Mouse (Mus musculus): ENCODE measurements around the gene Gtf3c3. TPM values are rescaled to one million over a fixed set of nuclear protein-coding genes. Genes with fewer than 3 reads are reported as not detected.
A peak's percentile ranks its signal among the peaks of the same experiment; 100 is the strongest.

Gene Gtf3c3
- total and polyA plus RNA-seq, 2 experiments: 2.7 to 19.5 TPM

GRCm38 (mm10) chr1:54402736-54403135 lies 36.0 kb downstream of the Gtf3c3 start:
- Histone ChIP-seq H3K4me1 (ENCODE audit: control insufficient read depth, insufficient read depth, low read length) (no peaks in the 10 kb centered on the region), H3K27ac (replicated peaks; ENCODE audit: insufficient read depth, low read depth, low read length) (no peak overlapping the region), H3K9ac (ENCODE audit: low read depth, low read length) (no peak overlapping the region), H3K27me3 (ENCODE audit: control insufficient read depth, insufficient read depth, low read length) (no peaks in the 10 kb centered on the region), H3K4me3 (ENCODE audit: insufficient read depth, low read depth, low read length) (no peak overlapping the region), H3K79me2 (ENCODE audit: control insufficient read depth, insufficient read depth, low read length) (no peaks in the 10 kb centered on the region), H3K36me3 (ENCODE audit: control insufficient read depth, insufficient read depth, low read length) (peaks cover 48% of the 10 kb centered on the region)
- TF ChIP-seq POLR2A (IDR thresholded peaks at IDR 0.05; ENCODE audit: extremely low read depth, insufficient read depth, low read length): no peak
- no peak for TF ChIP-seq CTCF (IDR thresholded peaks at IDR 0.05; ENCODE audit: low read depth, low read length)
- no peak for DNase-seq (ENCODE audit: extremely low read depth, low read depth, low spot score)

- Histone ChIP-seq H3K27me3 (ENCODE audit: control insufficient read depth, insufficient read depth, low read length) (no peaks in the 10 kb centered on the region), H3K4me1 (ENCODE audit: control insufficient read depth, insufficient read depth, low read length) (no peaks in the 10 kb centered on the region), H3K27ac (replicated peaks; ENCODE audit: insufficient read depth, low read depth, low read length) (no peak overlapping the region), H3K79me2 (ENCODE audit: control insufficient read depth, insufficient read depth, low read length) (no peaks in the 10 kb centered on the region), H3K4me3 (ENCODE audit: insufficient read depth, low read depth, low read length) (no peak overlapping the region), H3K36me3 (ENCODE audit: control insufficient read depth, insufficient read depth, low read length) (peaks cover 2% of the 10 kb centered on the region), H3K9ac (ENCODE audit: low read depth, low read length) (no peak overlapping the region)
- no peak for DNase-seq (ENCODE audit: extremely low read depth, low read depth, low spot score)
- no peak for TF ChIP-seq CTCF (IDR thresholded peaks at IDR 0.05; ENCODE audit: low read depth, low read length)
- TF ChIP-seq POLR2A (IDR thresholded peaks at IDR 0.05; ENCODE audit: extremely low read depth, insufficient read depth, low read length): no peak
- WGBS: 64% methylated on average over 1 of the region's 1 CpGs
Measured at GRCm38 (mm10) chr1:54384221-54384620, 54.5 kb downstream of the Gtf3c3 start.

- H3K4me1 ChIP-seq (ENCODE audit: control insufficient read depth, insufficient read depth, low read length): no peaks in the 10 kb centered on the region; the same call in 1 of the 2 replicates
- no peak overlapping the region for H3K4me3 ChIP-seq (ENCODE audit: insufficient read depth, low read depth, low read length)
- no peak overlapping the region for H3K9ac ChIP-seq (ENCODE audit: low read depth, low read length)
- no peak overlapping the region for H3K27ac ChIP-seq (replicated peaks; ENCODE audit: insufficient read depth, low read depth, low read length)
- TF ChIP-seq POLR2A (IDR thresholded peaks at IDR 0.05; ENCODE audit: extremely low read depth, insufficient read depth, low read length) (no peak), CTCF (IDR thresholded peaks at IDR 0.05; ENCODE audit: low read depth, low read length) (peak; percentile 48; the same call in 1 of the 2 replicates)
- H3K36me3 ChIP-seq (ENCODE audit: control insufficient read depth, insufficient read depth, low read length): no peaks in the 10 kb centered on the region
- DNase-seq (ENCODE audit: extremely low read depth, low read depth, low spot score): peak; percentile 38
- WGBS: 85% methylated on average over 9 of the region's 9 CpGs
- H3K27me3 ChIP-seq (ENCODE audit: control insufficient read depth, insufficient read depth, low read length): no peaks in the 10 kb centered on the region
- H3K79me2 ChIP-seq (ENCODE audit: control insufficient read depth, insufficient read depth, low read length): no peaks in the 10 kb centered on the region
Measured at GRCm38 (mm10) chr1:54380978-54381914, 57.5 kb downstream of the Gtf3c3 start.

- Histone ChIP-seq H3K9ac (ENCODE audit: low read depth, low read length) (no peak overlapping the region), H3K27ac (replicated peaks; ENCODE audit: insufficient read depth, low read depth, low read length) (no peak overlapping the region), H3K79me2 (ENCODE audit: control insufficient read depth, insufficient read depth, low read length) (no peaks in the 10 kb centered on the region), H3K4me1 (ENCODE audit: control insufficient read depth, insufficient read depth, low read length) (no peaks in the 10 kb centered on the region; the same call in 1 of the 2 replicates), H3K27me3 (ENCODE audit: control insufficient read depth, insufficient read depth, low read length) (no peaks in the 10 kb centered on the region), H3K36me3 (ENCODE audit: control insufficient read depth, insufficient read depth, low read length) (no peaks in the 10 kb centered on the region), H3K4me3 (ENCODE audit: insufficient read depth, low read depth, low read length) (no peak overlapping the region)
- peak; percentile 13 for DNase-seq (ENCODE audit: extremely low read depth, low read depth, low spot score)
- no peak for TF ChIP-seq POLR2A (IDR thresholded peaks at IDR 0.05; ENCODE audit: extremely low read depth, insufficient read depth, low read length)
- no peak for TF ChIP-seq CTCF (IDR thresholded peaks at IDR 0.05; ENCODE audit: low read depth, low read length)
Measured at GRCm38 (mm10) chr1:54377506-54378051, 61.2 kb downstream of the Gtf3c3 start.

- 88% methylated on average over 6 of the region's 6 CpGs for WGBS
- TF ChIP-seq POLR2A (IDR thresholded peaks at IDR 0.05; ENCODE audit: extremely low read depth, insufficient read depth, low read length) (no peak), CTCF (IDR thresholded peaks at IDR 0.05; ENCODE audit: low read depth, low read length) (no peak)
- no peak overlapping the region for H3K27ac ChIP-seq (replicated peaks; ENCODE audit: insufficient read depth, low read depth, low read length)
- no peak overlapping the region for H3K4me3 ChIP-seq (ENCODE audit: insufficient read depth, low read depth, low read length)
- no peak for DNase-seq (ENCODE audit: extremely low read depth, low read depth, low spot score)
- H3K27me3 ChIP-seq (ENCODE audit: control insufficient read depth, insufficient read depth, low read length): no peaks in the 10 kb centered on the region
- H3K79me2 ChIP-seq (ENCODE audit: control insufficient read depth, insufficient read depth, low read length): no peaks in the 10 kb centered on the region
- H3K4me1 ChIP-seq (ENCODE audit: control insufficient read depth, insufficient read depth, low read length): no peaks in the 10 kb centered on the region
- no peaks in the 10 kb centered on the region for H3K36me3 ChIP-seq (ENCODE audit: control insufficient read depth, insufficient read depth, low read length)
- H3K9ac ChIP-seq (ENCODE audit: low read depth, low read length): no peak overlapping the region
Measured at GRCm38 (mm10) chr1:54356566-54356965, 82.2 kb downstream of the Gtf3c3 start.

GRCm38 (mm10) chr1:54355485-54355884 lies 83.3 kb downstream of the Gtf3c3 start:
- 85% methylated on average over 5 of the region's 5 CpGs for WGBS
- H3K4me1 ChIP-seq (ENCODE audit: control insufficient read depth, insufficient read depth, low read length): no peaks in the 10 kb centered on the region
- DNase-seq (ENCODE audit: extremely low read depth, low read depth, low spot score): no peak
- TF ChIP-seq POLR2A (IDR thresholded peaks at IDR 0.05; ENCODE audit: extremely low read depth, insufficient read depth, low read length): no peak
- TF ChIP-seq CTCF (IDR thresholded peaks at IDR 0.05; ENCODE audit: low read depth, low read length): no peak
- H3K36me3 ChIP-seq (ENCODE audit: control insufficient read depth, insufficient read depth, low read length): no peaks in the 10 kb centered on the region
- H3K27ac ChIP-seq (replicated peaks; ENCODE audit: insufficient read depth, low read depth, low read length): no peak overlapping the region
- no peak overlapping the region for H3K9ac ChIP-seq (ENCODE audit: low read depth, low read length)
- no peaks in the 10 kb centered on the region for H3K27me3 ChIP-seq (ENCODE audit: control insufficient read depth, insufficient read depth, low read length)
- H3K79me2 ChIP-seq (ENCODE audit: control insufficient read depth, insufficient read depth, low read length): no peaks in the 10 kb centered on the region
- H3K4me3 ChIP-seq (ENCODE audit: insufficient read depth, low read depth, low read length): no peak overlapping the region
